Mouse (Mus musculus): ENCODE data around the gene Gprin1.

GRCm38 (mm10) chr13:54693558-54694347, 55.9 kb downstream of the Gprin1 start, which contains the start of gene Rnf44:
- TF ChIP-seq CTCF (IDR thresholded peaks at IDR 0.05; ENCODE audit: extremely low read depth, insufficient read length, insufficient replicate concordance, low read depth, low read length) (no peak), POLR2A (IDR thresholded peaks at IDR 0.05; ENCODE audit: low read depth, low read length) (peak; percentile 44)
